Comparison of ENCODE assay signal across 13 mouse cellular contexts in genomic region chr4:118535610-118536009, GRCm38 (mm10). TPM values are rescaled to one million over a fixed set of nuclear protein-coding genes. Genes with fewer than 3 reads are reported as not detected.
"Had no signal": no experiment of that assay in that cellular context is flagged by ENCODE, and none has a peak within 500 bp of the region (broad histone marks: within the 10 kb centered on the region; RNA-seq: fewer than 3 reads in every experiment).

No protein-coding gene starts in this region.

- H3K9ac ChIP-seq: limb, embryonic 13.5 days; liver, embryonic 14.5 days; midbrain, embryonic 12.5 days; neural tube, embryonic 13.5 days; stomach, embryonic 15.5 days had no signal

- H3K36me3 ChIP-seq: limb, embryonic 13.5 days; midbrain, embryonic 12.5 days; neural tube, embryonic 13.5 days; stomach, embryonic 15.5 days had no signal

- ATAC-seq: intestine, embryonic 16.5 days; midbrain, embryonic 16.5 days had no signal

- H3K27ac ChIP-seq: limb, embryonic 13.5 days; liver, embryonic 14.5 days; midbrain, embryonic 12.5 days; neural tube, embryonic 13.5 days; stomach, embryonic 15.5 days had no signal

- H3K27me3 ChIP-seq: neural tube, embryonic 13.5 days; stomach, embryonic 15.5 days had no signal

- H3K4me1 ChIP-seq: neural tube, embryonic 13.5 days had no signal

- H3K4me3 ChIP-seq: limb, embryonic 13.5 days; midbrain, embryonic 12.5 days; neural tube, embryonic 13.5 days; stomach, embryonic 15.5 days had no signal

- H3K9me3 ChIP-seq: limb, embryonic 13.5 days; midbrain, embryonic 12.5 days; neural tube, embryonic 13.5 days; stomach, embryonic 15.5 days had no signal

- H3K4me2 ChIP-seq: limb, embryonic 13.5 days; midbrain, embryonic 12.5 days; neural tube, embryonic 13.5 days; stomach, embryonic 15.5 days had no signal

- DNase-seq: layer of hippocampus, postnatal 36 days; lung, adult 18-20 months; right cerebral cortex, postnatal 14 days; thymus, adult 2 months; thymus, postnatal 25 days had no signal

RNA-seq across cellular contexts. Expression of gene Tmem125, which starts 8.2 kb away (rescaled TPM):
- polyA plus RNA-seq: midbrain, embryonic 16.5 days; neural tube, embryonic 13.5 days; testis, adult 2 months had no signal

RNA-seq across cellular contexts. Expression of gene 2610528J11Rik, which starts 8.8 kb away (rescaled TPM):
- polyA plus RNA-seq: midbrain, embryonic 16.5 days; neural tube, embryonic 13.5 days had no signal
